Mouse (Mus musculus): ENCODE measurements around the gene AC124502.3. TPM values are rescaled to one million over a fixed set of nuclear protein-coding genes. Genes with fewer than 3 reads are reported as not detected.
"Not testable (repeated sequence)": the region's sequence is repeated elsewhere in the genome, so short reads cannot be mapped to it uniquely, and the experiment has no call there.

The AC124502.3 gene
- total RNA-seq, 1 experiment from 2014 or later = 0.56 TPM

DNA sequence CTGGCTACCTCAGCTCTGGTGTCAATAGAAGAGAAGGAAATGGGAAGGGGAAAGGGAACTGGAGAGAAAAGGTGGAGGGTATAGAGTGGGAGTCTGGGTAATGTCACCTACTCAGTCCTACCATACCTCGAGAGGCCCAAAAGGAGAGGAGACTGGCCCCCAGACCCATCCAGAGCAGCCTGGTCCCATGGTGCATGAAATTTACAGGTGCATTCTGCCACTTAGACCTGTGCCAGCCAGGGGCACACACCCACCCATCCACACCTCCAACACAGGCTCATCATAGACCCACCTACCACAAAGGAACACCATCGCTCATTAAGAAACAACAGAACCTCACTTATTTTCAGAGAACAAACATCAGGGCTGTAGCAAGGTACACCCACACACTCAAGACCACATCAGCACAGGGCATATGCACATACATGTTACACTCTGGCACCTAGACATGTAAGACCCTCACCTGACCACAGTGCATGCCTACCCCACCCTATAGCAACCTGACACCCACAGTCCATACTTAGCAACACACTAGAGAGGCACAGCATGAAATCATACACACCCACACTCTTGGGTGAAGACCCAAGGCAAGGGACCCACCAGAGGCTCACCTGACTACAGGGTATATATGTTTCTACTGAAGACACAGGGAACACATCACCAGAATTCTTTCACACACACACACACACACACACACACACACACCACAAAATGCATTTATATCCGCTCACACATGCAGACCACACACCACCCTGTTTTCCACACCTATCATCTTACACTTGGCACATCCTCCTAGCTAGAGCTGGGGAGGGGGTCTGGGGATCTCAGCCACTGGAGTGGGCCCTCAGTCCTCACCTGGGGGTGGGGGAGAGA, 45.5 kb downstream of the AC124502.3 start:
- DNase-seq = no peak

DNA sequence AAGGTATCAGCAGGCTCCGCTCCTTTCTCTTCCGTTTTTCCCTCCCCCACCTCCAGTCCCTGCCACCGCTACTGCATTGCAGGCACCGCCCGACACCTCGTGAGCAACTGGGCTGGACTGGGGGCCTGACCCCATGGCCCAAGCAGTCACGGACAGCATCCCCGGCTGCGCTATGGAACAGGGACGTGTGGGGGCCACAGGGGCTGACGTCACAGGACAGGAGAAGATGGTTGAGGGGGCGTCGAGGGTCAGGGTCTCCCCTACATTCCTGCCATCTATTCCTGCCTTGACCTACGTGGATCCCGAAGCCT, 46.1 kb downstream of the AC124502.3 start:
- DNase-seq = no peak

DNA sequence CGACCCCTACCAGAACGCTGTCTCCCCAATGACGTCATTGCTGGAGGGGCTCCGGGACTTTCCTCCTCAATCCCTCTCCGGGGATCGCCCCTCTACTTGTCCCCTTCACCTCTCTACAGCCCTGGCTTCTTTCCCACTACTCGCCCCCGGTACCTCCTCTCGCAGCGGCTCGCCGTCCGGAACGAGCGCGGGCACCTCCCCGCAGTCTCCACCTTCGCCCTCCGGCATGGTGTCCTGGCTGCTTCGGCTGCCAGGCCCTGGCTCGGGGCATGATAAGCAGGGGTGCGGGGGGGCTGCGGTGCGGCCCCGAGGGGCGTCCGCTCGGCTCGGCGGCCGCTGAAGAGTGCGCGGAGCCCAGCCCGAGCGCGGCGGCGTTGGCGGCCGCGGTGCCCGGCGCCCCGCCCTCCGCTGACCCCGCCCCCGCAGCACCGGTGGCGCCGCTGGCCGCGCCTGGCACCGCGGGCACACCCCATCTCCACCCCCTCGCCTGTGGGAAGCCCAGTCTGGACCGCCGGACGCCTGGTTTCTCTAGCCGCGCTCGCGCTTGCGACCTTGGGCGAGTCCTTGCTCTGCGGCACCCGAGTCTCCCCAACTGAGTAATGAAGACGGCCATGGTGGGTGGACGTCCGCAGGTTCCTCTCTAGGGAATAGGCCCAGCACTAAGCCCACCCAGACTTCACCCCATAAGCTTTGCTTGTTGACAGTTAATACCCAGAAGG, 46.6 kb downstream of the AC124502.3 start, which contains the start of gene Tmem151a:
Gene Tmem151a (minus strand): TSS at position 387 of the 719 bp plus-strand sequence.
- peak; percentile 73 for DNase-seq

DNA sequence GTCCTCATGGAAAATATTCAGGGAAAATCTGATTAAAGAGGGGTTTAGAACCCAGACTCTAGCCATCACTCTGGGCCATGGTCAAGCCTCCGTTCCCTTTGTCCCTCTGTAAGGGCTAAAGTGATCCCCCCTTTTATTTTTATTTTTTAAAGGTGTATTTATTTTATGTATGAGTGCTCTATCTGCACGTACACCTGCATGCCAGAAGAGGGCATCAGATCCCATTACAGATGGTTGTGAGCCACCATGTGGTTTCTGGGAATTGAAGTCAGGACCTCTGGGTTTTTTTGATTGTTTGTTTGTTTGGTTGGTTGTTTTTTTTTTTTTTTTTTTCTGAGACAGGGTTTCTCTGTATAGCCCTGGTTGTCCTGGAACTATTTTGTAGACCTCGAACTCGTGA, 47.8 kb downstream of the AC124502.3 start:
- not testable (repeated sequence) for DNase-seq

DNA sequence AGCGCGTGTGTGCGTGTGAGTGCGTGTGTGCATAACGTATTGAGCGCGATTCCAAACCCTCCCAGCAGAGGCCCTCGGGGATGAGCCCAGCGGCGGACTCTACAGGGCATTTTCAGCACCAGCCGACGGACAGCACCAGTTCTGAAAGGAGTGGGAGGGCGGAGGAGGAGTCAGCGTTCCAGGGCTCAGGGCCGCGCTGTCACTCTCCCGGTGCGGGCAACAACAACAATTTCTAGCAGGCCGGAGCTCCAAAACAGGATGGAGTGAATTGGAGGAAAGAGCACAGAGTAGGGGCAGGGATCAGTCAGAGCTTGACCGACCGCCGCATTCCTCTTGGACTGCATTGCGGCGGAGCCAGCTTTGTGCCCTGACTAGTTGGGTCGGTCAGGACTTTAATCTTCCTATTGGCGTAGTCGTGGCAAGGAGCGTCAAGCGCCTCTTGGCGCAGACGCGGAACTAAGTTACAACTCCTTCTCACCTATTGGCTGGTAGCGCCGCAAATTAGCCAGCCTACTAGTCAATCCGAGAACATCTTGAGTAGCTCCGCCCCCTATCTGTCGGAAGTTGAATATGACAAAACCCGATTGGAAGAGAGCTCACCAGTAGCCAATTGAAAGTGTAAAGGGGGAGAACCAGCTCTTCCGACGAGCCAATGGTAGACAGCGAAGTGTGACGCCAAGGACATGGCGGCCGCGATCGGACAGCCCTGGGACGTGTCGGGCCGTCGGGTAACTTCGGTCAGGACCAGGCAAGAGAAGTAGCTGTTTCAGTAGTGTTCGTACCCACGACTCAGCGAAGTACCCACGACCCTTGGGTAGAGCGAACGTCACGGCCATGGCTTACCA, 49.4 kb downstream of the AC124502.3 start, which contains the start of gene Yif1a:
Gene Yif1a (plus strand): TSS at position 655 of the 845 bp plus-strand sequence.
- peak; percentile 97 for DNase-seq

DNA sequence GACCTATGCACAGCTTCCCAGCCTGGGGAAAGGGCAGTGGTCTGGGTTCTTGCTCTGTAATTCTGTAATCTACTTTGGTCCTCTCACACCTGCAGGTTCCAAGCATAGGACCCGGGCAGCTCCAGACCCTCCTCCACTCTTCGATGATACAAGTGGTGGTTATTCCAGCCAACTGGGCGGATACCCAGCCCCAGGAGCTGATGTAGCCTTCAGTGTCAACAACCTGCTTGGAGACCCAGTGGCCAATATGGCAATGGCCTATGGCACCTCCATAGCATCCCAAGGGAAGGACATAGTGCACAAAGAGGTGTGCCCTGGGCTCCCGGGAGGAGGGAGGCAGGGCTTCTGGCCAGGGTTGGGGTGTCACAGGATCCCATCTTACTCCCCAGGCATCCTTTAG, 50.6 kb downstream of the AC124502.3 start:
- no peak for DNase-seq

DNA sequence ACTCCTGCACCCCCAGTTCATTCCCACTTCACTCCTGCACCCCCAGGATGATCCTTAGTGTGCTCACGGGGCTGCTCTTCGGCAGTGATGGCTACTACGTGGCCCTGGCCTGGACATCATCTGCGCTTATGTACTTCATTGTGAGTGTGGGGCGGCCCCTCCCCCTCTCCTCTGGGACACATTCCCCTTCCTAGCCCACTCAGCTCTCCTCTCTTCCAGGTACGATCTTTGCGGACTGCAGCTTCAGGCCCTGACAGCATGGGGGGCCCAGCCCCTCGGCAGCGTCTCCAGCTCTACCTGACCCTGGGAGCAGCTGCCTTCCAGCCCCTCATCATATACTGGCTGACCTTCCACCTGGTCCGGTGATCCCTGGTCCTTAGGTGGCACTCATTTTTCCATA, 53.4 kb downstream of the AC124502.3 start:
- DNase-seq = no peak

DNA sequence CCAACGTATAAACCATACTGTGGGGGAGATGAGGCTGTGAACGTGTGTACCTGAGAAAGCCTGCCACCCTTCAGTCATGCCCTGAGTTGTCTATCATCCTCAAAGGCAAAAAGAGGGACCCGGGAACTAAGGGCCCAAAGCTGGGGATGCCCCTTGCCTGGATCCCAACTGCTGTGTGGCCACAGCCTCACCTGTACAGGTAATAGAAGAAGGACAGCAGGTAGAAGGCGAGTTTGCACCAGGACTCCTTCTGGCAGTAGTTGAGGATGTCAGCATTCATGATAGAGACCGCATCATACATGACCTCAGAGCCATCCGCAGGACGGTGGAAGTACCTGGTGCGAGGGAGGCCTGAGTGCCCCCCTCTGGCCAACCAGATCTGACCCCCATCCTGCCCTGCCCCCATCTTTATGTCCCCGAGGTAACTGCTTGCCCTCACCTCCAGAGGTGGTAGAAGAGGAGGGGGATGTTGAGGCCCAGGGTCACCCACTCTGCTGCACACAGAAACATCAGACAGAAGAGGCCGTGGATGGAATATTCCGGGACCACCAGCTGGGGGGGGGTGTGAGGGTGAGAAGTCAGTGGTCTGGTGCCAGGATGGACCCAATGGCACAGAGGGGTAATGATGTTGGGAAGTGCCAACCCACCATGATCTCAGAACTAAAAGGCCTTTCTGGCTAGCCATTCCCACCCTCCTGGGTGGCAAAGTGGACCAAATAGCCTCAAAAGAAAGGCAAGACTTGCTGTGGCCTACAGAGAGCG, 55.0 kb downstream of the AC124502.3 start:
- DNase-seq = no peak

DNA sequence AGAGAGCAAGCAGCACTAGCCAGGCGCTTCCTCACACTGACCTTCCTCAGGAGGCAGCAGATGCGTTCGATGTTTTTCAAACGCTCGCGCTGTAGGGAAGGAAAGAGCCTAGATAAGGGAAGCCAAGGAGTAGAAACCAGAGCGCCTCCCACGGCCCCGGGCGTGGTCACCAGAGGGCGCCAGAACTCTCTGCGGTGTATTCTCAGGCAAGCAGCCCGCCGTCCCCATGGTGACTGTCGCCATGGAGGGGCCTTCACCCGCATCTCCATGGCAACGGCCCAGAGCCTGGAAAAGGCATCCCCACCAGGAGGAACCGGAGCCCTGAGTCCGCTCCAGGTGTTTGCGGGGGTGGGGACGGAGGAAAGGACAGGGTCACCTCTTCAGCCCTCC, 55.5 kb downstream of the AC124502.3 start:
- DNase-seq = peak; percentile 98

DNA sequence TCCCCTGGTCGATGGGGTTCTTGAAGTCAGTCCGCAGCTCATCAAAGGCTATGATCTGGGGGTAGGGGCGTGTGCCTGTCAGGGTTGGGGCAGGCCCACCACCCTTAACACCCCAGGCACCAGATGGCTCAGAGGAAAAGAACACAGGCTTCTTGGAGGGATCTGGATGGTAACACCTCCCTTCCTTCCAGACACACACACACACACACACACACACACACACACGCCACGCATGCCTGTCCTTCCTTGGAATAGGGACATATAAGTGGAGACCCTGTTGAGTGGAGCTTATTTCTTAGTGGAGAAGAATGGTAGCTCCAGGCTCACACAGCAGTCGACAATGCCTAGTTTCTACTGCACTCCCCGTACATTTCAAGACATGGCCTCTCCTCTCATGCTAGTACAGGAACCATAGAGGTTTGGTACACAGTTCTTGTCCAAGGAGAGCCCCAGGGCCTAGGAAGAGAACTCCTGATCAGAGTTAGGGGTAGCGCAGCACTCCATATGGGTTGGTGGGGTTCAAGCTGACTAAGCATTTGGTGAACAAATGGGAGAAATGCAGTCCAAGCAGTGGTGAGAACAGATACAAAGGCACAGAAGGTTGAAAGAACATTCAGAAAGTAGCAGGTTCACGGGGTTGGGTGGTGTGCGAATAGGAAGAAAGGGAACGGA, 56.2 kb downstream of the AC124502.3 start:
- no peak for DNase-seq

DNA sequence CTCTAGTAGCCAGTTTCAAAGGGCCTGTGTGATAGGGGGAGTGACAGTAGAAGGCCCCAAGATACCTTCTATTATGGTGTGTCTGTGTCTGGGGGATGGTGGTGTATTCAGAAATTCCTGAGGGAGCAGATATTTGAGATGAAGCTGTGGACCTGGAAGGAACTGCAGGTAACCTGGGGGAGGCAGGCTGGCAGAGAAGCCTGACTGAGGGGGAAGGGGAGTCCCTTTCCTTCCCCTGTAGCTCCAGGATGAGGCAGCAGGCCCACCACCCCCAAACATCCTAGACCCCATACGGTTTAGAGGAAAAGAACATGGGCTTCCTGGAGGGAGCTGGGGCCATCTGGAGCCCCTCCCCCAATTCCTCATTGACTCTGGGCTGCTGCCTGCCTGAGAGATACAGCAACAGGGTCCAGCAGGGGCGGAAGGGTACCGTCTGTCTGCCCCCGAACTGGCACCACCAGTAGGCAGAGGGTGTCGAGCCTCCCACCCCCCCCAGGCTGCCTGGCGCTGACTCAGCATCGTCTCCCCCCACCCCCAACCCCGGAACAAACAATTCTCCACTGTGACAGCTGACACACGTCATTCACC, 57.3 kb downstream of the AC124502.3 start:
- no peak for DNase-seq

DNA sequence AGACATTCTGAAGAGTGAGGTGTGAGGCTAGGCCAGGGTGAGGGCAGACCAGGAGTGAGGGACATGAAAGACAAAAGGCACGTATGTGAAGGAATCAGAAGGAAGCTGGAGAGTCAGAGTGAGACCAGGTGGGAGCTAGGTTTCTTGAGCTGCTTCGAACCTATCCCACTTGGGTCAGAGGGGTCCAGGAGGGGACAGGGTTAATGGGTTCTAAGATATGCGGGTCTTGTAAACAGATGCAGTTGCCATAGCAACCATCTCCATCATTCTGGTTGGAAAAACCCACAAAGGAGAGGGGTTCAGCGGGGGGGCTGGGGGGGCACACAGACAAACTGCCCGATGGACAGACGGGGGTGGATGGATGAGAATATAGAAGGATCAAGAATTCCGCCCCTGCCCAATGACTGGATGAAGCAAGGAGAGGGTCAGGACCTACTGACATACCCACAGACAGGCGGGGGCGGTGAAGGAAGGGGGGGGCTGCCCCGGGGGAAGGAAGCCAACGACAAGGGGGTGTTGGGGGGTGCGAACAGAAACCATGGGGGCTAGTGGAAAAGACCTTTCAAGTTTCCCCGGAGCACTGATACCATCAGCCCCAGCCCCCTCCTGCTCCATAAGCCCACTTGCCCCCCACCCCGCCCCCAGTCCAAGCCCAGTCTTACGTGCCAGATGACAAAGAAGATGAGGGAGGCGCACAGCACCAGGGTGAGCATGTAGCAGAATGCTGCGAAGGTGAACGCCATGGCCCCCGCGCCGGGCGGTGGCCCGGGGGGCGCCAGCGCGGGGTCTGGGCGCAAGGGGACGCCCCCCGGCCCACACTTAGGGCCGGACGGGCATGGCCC, 59.1 kb downstream of the AC124502.3 start:
- no peak for DNase-seq

DNA sequence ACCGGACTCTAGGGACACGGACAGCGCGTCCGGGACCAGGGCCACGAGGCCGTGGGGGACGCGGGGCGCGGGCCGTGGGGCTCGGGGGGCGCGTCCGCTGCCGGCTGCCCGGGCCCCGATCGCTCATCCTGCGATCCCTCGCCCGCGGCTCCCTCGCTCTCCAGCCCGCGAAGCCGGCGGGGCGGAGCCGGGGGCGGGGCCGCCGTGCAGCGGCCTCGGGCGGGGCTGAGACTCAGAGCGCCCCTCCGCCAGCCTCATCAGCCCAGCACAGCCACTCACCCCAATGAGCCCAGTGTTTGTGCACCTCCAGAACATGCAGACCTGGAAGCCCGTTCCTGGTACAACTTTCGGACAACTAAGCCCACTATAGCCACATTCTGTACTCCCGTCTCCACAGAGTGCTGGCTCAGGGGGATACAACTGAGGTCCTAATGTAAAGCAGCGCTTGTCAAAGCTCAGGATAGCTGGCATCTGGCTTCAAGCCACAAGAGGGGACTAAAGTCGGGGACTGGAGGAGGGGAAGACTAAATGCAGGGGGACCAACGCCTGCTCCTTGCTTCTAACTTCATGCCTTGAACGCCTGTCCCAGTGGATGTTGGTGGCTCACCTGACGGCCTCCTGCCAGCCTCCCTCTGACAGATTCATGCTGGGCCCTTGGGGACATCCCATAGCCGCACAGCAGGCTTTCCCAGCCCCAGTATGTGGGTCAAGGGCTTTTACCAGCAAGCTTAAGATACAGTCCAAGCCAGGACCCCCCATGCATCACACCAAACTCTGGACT, 59.9 kb downstream of the AC124502.3 start, which contains the start of gene Cnih2:
Gene Cnih2 (minus strand): TSS at position 159 of the 781 bp plus-strand sequence.
- peak; percentile 82 for DNase-seq

Other genes starting within 250 kb of the AC124502.3 start
- 57.2 and 60.3 TPM in 2 replicates for gene Rbm4, start 245.0 kb upstream of the AC124502.3 start, total RNA-seq (2021)
- 23.1 and 30.8 TPM in 2 replicates for gene Gm21992, start 227.3 kb upstream of the AC124502.3 start, total RNA-seq (2021)
- gene Rbm14, start 227.3 kb upstream of the AC124502.3 start, total RNA-seq (2021) = 43.5 and 45.4 TPM in 2 replicates
- gene Ccs, start 199.6 kb upstream of the AC124502.3 start, total RNA-seq (2021) = 107 and 116 TPM in 2 replicates
- 0.19 TPM in 2 replicates for gene Ccdc87, start 199.5 kb upstream of the AC124502.3 start, total RNA-seq (2021)
- gene Ctsf, start 183.8 kb upstream of the AC124502.3 start, total RNA-seq (2021) = 261 and 277 TPM in 2 replicates
- 0.67 and 1.4 TPM in 2 replicates for gene Actn3, start 161.0 kb upstream of the AC124502.3 start, total RNA-seq (2021)
- gene Zdhhc24, start 160.2 kb upstream of the AC124502.3 start, total RNA-seq (2021) = 15.1 and 17.2 TPM in 2 replicates
- 10.3 and 11.0 TPM in 2 replicates for gene Bbs1, start 132.3 kb upstream of the AC124502.3 start, total RNA-seq (2021)
- 69.2 and 87.7 TPM in 2 replicates for gene Dpp3, start 110.6 kb upstream of the AC124502.3 start, total RNA-seq (2021)
- gene Peli3, start 95.8 kb upstream of the AC124502.3 start, total RNA-seq (2021) = 5.3 and 5.6 TPM in 2 replicates
- gene Mrpl11, start 76.7 kb upstream of the AC124502.3 start, total RNA-seq (2021) = 68.2 and 70.3 TPM in 2 replicates
- 0.26 TPM in 2 replicates for gene Npas4, start 48.6 kb upstream of the AC124502.3 start, total RNA-seq (2021)
- gene Slc29a2, start 15.0 kb upstream of the AC124502.3 start, total RNA-seq (2021) = 2.3 and 4.4 TPM in 2 replicates
- gene B4gat1, start 65 bp upstream of the AC124502.3 start, total RNA-seq (2021) = 28.2 and 29.4 TPM in 2 replicates
- gene Brms1, start 2.5 kb downstream of the AC124502.3 start, total RNA-seq (2021) = 23.9 and 26.3 TPM in 2 replicates
- gene Rin1, start 11.6 kb downstream of the AC124502.3 start, total RNA-seq (2021) = 3.0 and 3.9 TPM in 2 replicates
- 17.3 and 21.0 TPM in 2 replicates for gene Cd248, start 29.2 kb downstream of the AC124502.3 start, total RNA-seq (2021)
- gene Tmem151a, start 46.6 kb downstream of the AC124502.3 start, total RNA-seq (2021) = 2.0 and 2.5 TPM in 2 replicates
- 80.4 and 84.7 TPM in 2 replicates for gene Yif1a, start 49.6 kb downstream of the AC124502.3 start, total RNA-seq (2021)
- gene Cnih2, start 59.6 kb downstream of the AC124502.3 start, total RNA-seq (2021) = 3.1 and 3.9 TPM in 2 replicates
- 166 and 167 TPM in 2 replicates for gene Rab1b, start 68.2 kb downstream of the AC124502.3 start, total RNA-seq (2021)
- 34.9 and 37.7 TPM in 2 replicates for gene Klc2, start 79.7 kb downstream of the AC124502.3 start, total RNA-seq (2021)
- gene Pacs1, start 234.2 kb downstream of the AC124502.3 start, total RNA-seq (2021) = 20.4 and 25.5 TPM in 2 replicates